Mouse (Mus musculus): ENCODE data around the gene Mfn1. TPM values are rescaled to one million over a fixed set of nuclear protein-coding genes. Genes with fewer than 3 reads are reported as not detected.

The Mfn1 gene
- polyA plus RNA-seq, 1 experiment from 2014 or later, result 36.2 TPM

DNA sequence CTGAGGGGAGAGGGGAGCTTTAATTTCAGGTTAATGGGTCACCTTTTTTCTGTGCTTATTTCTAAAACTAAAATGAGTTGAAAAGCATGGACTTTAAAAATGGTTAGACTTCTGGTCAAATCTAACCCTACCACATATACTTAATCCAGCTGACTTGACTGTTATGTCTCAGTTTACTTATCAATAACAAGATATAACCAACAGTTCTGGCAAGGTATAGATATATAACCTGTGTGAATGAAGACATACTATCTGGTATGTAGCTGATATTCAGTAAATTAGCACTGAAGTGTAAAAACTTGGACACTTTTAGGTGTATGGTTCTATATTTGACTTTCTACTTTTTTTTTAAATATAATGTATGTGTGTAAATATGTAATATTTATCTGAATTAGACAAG is 15.7 kb upstream of the Mfn1 start:
- Histone ChIP-seq H3K4me1 (peaks cover 7% of the 10 kb centered on the region; the same call in 1 of the 2 replicates), H3K9me3 (no peaks in the 10 kb centered on the region), H3K36me3 (peaks cover 12% of the 10 kb centered on the region; the same call in 1 of the 2 replicates), H3K27me3 (replicated peaks) (no peaks in the 10 kb centered on the region), H3K4me2 (no peak overlapping the region), H3K9ac (no peak overlapping the region), H3K27ac (no peak overlapping the region), H3K4me3 (replicated peaks) (no peak overlapping the region)
- no peak for ATAC-seq (ENCODE audit: insufficient read depth, low FRiP score, low read depth)

DNA sequence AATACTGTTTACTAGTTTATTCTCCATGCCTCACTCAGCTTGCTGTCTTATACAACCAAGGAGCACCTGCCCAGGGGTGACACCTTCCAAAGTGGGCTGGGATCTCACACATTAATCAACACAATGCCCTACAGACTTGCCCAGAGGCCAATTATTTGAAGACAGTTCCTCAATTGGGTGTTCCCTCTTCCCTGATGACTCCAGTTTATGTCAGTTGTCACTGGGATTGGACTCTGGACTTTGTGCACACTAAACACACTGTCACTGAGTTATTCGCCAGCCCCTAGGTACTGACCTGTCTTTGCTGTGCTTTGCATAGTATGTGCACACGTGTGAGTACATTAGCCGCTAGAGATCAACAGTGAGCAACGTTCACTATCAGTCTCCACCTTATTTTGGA is 2.1 kb upstream of the Mfn1 start:
- no peak overlapping the region for H3K27ac ChIP-seq
- no peak for ATAC-seq (ENCODE audit: insufficient read depth, low FRiP score, low read depth)
- WGBS, result 82% methylated on average over 4 of the region's 4 CpGs

DNA sequence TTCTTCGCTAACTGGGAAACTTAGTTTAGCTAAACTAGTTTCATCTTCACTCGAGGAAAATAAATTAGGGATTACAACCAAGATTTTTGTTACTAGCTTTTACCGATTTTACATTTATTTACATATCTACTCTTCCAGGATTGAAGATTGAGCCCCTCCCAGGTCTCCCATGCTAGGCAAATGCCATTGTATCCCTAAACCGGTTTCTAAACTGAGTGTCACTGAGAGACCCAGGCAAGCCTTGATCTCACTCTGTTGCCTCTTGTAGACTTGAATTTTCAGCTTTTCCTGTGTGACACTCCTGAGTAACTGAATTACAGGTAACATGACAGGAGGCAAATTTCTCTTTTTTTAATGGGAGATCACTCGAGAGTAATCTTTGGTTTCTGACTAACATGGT is 776 bp downstream of the Mfn1 start:
- WGBS, result 9% methylated on average over 5 of the region's 5 CpGs
- Histone ChIP-seq H3K4me2 (peak overlapping the region; percentile 58), H3K4me3 (replicated peaks) (peak overlapping the region; percentile 86), H3K36me3 (peaks cover 14% of the 10 kb centered on the region; the same call in 1 of the 2 replicates), H3K27me3 (replicated peaks) (no peaks in the 10 kb centered on the region), H3K9me3 (no peaks in the 10 kb centered on the region), H3K27ac (no peak overlapping the region), H3K4me1 (no peaks in the 10 kb centered on the region), H3K9ac (peak overlapping the region; percentile 76; the same call in 1 of the 2 replicates)
- ATAC-seq (ENCODE audit: insufficient read depth, low FRiP score, low read depth), result no peak

More for the DNA sequence above, 2.1 kb upstream of the Mfn1 start:
- Histone ChIP-seq H3K4me1 (no peaks in the 10 kb centered on the region), H3K36me3 (peaks cover 7% of the 10 kb centered on the region; the same call in 1 of the 2 replicates), H3K27me3 (replicated peaks) (no peaks in the 10 kb centered on the region), H3K4me3 (replicated peaks) (no peak overlapping the region), H3K9ac (no peak overlapping the region), H3K9me3 (no peaks in the 10 kb centered on the region), H3K4me2 (no peak overlapping the region)

DNA sequence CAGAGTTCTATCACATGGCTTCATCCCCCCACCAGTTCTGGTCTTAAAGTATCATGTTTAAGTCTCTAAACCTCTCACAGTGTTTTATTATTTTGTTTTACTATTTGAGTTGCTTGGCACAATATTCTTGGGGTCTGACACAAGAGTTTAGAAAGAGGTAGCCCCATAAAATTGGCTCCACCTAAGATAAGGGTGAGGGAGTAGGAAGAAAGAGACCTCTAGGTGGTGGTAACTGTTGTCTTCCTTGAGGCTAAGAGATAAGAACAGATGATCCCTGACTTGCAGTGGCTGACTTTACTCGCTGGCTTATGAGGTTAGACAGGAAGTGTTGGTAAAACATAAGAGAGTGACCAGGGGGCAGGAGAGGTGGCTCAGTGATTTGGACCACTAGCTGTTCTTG is 6.4 kb downstream of the Mfn1 start:
- Histone ChIP-seq H3K36me3 (peaks cover 25% of the 10 kb centered on the region), H3K4me2 (no peak overlapping the region), H3K4me1 (no peaks in the 10 kb centered on the region), H3K4me3 (replicated peaks) (no peak overlapping the region), H3K9me3 (no peaks in the 10 kb centered on the region), H3K27me3 (replicated peaks) (no peaks in the 10 kb centered on the region), H3K9ac (no peak overlapping the region), H3K27ac (no peak overlapping the region)
- ATAC-seq (ENCODE audit: insufficient read depth, low FRiP score, low read depth), result no peak
- WGBS, result 61% methylated on average over 1 of the region's 1 CpGs

DNA sequence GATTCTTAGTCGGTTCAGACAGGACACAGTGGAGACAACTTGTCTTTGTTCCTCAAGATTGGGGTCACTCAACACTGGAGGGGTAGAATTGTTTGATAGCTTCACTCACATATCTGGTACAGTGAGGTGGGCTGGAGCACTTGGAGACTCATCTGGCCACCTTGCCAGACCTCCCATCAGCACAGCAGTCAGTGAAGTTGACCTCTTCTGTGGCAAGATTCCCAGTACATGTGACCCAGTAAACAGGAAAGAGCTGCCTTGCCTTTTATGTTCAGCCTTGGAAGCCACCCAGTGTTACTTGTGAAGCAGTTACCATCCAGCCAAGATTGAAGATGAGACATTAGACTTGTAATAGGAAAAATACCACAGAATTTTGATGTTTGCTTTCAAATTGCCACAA is 8.3 kb downstream of the Mfn1 start:
- Histone ChIP-seq H3K27me3 (replicated peaks) (no peaks in the 10 kb centered on the region), H3K4me1 (no peaks in the 10 kb centered on the region), H3K9me3 (no peaks in the 10 kb centered on the region), H3K9ac (no peak overlapping the region), H3K27ac (no peak overlapping the region), H3K4me3 (replicated peaks) (no peak overlapping the region), H3K36me3 (peaks cover 22% of the 10 kb centered on the region), H3K4me2 (no peak overlapping the region)
- 91% methylated on average over 1 of the region's 1 CpGs for WGBS
- ATAC-seq (ENCODE audit: insufficient read depth, low FRiP score, low read depth), result no peak

DNA sequence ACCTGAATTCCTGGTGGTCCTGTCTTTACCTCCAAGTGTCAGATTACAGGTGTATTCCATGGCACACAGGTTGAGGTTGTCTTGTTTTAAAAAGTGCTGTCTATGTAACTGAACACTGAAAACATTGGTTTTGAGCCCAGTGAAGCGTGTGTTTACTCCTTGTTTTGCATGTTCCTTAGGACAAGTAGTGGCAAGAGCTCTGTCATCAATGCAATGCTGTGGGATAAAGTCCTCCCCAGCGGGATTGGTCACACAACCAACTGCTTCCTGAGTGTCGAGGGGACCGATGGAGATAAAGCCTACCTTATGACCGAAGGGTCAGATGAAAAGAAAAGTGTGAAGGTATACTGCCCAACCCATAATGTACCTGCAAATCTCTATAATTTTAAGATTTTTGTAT is 8.8 kb downstream of the Mfn1 start:
- Histone ChIP-seq H3K36me3 (peaks cover 22% of the 10 kb centered on the region), H3K4me2 (no peak overlapping the region)
- WGBS, result 91% methylated on average over 5 of the region's 5 CpGs

DNA sequence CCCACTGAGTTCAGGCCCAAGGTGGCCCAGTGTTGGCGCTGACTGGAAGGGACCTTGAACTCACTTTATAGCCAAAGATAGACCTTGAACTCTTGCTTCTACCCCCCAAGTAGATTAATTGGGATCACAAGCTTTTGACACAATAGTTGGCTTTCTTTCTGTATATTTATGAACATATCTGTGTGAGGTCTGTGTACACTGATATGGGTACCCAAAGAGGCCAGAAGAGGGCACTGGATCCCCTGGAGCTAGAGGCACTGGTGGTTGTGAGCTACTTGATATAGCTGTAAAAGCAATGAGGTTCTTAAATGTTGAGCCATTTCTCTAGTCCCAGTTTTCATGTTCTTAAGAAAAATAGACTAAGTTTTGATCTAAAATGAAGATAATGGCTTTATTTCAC is 23.8 kb downstream of the Mfn1 start:
- H3K27me3 ChIP-seq (replicated peaks), result no peaks in the 10 kb centered on the region
- WGBS, result 97% methylated on average over 1 of the region's 1 CpGs
- no peak for ATAC-seq (ENCODE audit: insufficient read depth, low FRiP score, low read depth)
- no peaks in the 10 kb centered on the region for H3K9me3 ChIP-seq
- no peaks in the 10 kb centered on the region for H3K4me1 ChIP-seq
- peaks cover 28% of the 10 kb centered on the region; the same call in 1 of the 2 replicates for H3K36me3 ChIP-seq
- H3K27ac ChIP-seq, result no peak overlapping the region
- no peak overlapping the region for H3K9ac ChIP-seq
- no peak overlapping the region for H3K4me2 ChIP-seq
- H3K4me3 ChIP-seq (replicated peaks), result no peak overlapping the region

More for the DNA sequence above, 8.8 kb downstream of the Mfn1 start:
- no peak for ATAC-seq (ENCODE audit: insufficient read depth, low FRiP score, low read depth)
- no peaks in the 10 kb centered on the region for H3K9me3 ChIP-seq
- no peak overlapping the region for H3K9ac ChIP-seq
- no peaks in the 10 kb centered on the region for H3K4me1 ChIP-seq
- H3K27ac ChIP-seq, result no peak overlapping the region
- no peaks in the 10 kb centered on the region for H3K27me3 ChIP-seq (replicated peaks)
- H3K4me3 ChIP-seq (replicated peaks), result no peak overlapping the region

DNA sequence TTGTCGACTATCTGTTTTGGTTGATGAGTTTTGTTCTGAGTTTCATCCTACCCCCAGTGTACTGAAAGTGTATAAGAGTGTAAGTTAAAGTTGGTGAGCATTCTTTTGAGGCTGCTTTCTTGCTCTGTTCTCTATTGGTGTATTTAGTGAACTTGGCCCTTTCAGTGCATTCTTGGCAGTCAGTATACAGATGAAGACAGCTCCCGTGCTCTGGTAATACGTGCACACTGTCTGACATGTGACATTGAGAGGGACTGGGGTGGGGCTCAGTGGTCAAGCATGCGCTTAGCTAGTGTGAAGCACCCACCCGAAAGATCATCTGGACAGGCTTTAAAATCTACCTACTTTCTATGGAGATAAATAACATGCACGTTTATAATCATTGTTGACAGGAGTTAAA is 34.1 kb downstream of the Mfn1 start:
- ATAC-seq (ENCODE audit: insufficient read depth, low FRiP score, low read depth), result no peak
- Histone ChIP-seq H3K27ac (no peak overlapping the region), H3K9me3 (no peaks in the 10 kb centered on the region), H3K9ac (no peak overlapping the region), H3K27me3 (replicated peaks) (no peaks in the 10 kb centered on the region), H3K4me3 (replicated peaks) (no peak overlapping the region), H3K4me1 (no peaks in the 10 kb centered on the region), H3K4me2 (no peak overlapping the region), H3K36me3 (peaks cover 24% of the 10 kb centered on the region; the same call in 1 of the 2 replicates)
- 89% methylated on average over 6 of the region's 6 CpGs for WGBS

DNA sequence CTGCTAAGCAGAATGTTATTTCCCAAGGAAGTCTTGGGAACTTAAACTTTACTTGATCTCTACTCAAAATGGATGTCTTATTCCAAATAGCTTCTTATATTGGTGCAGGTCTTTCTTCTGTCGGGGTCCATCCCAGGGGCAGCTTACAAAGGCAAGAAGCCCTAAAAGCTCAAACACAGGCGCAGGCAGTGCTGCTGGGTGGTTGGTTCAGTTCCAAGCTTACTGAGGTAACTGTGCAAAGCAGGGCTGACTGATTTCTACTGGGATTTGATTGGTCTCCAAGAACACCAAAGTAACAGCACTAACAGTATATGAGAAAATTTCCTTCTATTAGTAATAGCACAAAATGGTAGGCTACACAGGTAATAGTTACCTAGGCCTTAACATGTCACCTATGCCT is 43.8 kb downstream of the Mfn1 start:
- no peak overlapping the region for H3K4me3 ChIP-seq (replicated peaks)
- no peaks in the 10 kb centered on the region for H3K9me3 ChIP-seq
- no peak overlapping the region for H3K4me2 ChIP-seq
- peaks cover 35% of the 10 kb centered on the region for H3K36me3 ChIP-seq
- WGBS, result 90% methylated on average over 2 of the region's 2 CpGs
- no peaks in the 10 kb centered on the region for H3K27me3 ChIP-seq (replicated peaks)
- no peak overlapping the region for H3K9ac ChIP-seq
- H3K27ac ChIP-seq, result no peak overlapping the region
- no peak for ATAC-seq (ENCODE audit: insufficient read depth, low FRiP score, low read depth)
- H3K4me1 ChIP-seq, result no peaks in the 10 kb centered on the region

DNA sequence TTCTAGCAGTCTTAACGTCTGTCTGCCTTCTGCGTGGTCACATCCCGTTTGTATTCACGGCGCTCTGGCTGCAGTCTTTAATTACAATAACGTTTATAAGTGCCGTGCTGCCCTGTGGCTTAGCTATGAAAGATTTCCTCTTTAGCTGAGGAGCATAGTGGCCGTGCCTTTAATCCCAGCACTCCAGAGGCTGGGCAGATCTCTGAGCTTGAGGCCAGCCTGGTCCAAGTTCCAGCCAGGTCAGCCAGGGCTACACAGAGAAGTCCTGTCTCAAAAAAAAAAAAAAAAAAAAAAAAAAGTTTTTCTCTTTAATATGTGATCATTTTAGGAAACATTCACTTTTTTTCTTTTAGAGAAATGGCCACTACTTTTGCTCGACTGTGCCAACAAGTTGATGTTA is 44.6 kb downstream of the Mfn1 start:
- Histone ChIP-seq H3K4me1 (no peaks in the 10 kb centered on the region), H3K9ac (no peak overlapping the region), H3K27me3 (replicated peaks) (no peaks in the 10 kb centered on the region), H3K9me3 (no peaks in the 10 kb centered on the region), H3K36me3 (peaks cover 29% of the 10 kb centered on the region), H3K4me3 (replicated peaks) (no peak overlapping the region), H3K27ac (no peak overlapping the region), H3K4me2 (no peak overlapping the region)
- ATAC-seq (ENCODE audit: insufficient read depth, low FRiP score, low read depth), result no peak
- 55% methylated on average over 9 of the region's 9 CpGs for WGBS

DNA sequence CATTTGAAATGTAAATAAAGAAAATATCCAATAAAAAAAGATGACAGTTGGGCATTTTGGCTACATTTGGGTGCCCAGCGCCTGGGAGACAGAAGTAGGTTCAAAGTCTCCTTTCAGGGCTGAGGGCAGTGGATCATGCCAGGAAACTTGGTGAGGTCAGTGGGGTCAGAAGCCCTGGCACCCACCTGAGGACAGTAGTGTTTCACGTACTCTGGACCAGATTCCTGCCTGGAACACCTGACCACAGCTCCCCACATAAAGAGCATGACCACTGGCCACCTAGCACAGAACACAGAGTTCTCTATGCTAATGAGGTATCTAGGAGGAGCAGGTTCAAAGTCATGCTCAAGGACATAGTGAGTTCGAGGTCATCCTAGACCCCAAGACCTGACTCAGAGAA is 45.9 kb downstream of the Mfn1 start:
- no peaks in the 10 kb centered on the region for H3K4me1 ChIP-seq
- no peak overlapping the region for H3K27ac ChIP-seq
- H3K36me3 ChIP-seq, result peaks cover 21% of the 10 kb centered on the region; the same call in 1 of the 2 replicates
- H3K27me3 ChIP-seq (replicated peaks), result no peaks in the 10 kb centered on the region
- 94% methylated on average over 3 of the region's 3 CpGs for whole genome bisulfite sequencing
- no peak overlapping the region for H3K4me2 ChIP-seq
- H3K9ac ChIP-seq, result no peak overlapping the region
- no peak overlapping the region for H3K4me3 ChIP-seq (replicated peaks)
- ATAC-seq (ENCODE audit: insufficient read depth, low FRiP score, low read depth), result no peak
- H3K9me3 ChIP-seq, result no peaks in the 10 kb centered on the region

DNA sequence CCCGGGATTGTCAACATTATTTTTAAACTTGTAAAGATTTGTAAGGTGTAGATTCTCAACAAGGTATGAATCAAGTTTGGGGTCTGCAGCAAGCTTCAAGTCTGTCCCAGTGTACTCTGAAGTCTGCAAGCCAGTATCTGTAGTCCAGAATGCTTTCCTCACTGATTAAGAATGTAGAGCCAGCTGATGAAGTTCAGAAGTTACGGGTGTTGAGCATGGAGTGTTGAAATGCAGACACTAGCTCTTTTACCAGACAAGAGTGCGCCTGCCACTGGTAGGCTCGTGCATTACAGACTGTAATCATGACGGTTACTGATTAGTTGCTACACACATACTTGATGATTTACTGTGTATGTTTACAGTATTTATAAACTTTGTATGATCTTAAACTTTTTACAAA is 49.5 kb downstream of the Mfn1 start:
- no peak overlapping the region for H3K27ac ChIP-seq
- no peak overlapping the region for H3K4me2 ChIP-seq
- peaks cover 28% of the 10 kb centered on the region for H3K36me3 ChIP-seq
- H3K9me3 ChIP-seq, result no peaks in the 10 kb centered on the region
- no peaks in the 10 kb centered on the region for H3K4me1 ChIP-seq
- no peak for ATAC-seq (ENCODE audit: insufficient read depth, low FRiP score, low read depth)
- no peak overlapping the region for H3K4me3 ChIP-seq (replicated peaks)
- 87% methylated on average over 5 of the region's 5 CpGs for WGBS
- no peaks in the 10 kb centered on the region for H3K27me3 ChIP-seq (replicated peaks)
- H3K9ac ChIP-seq, result no peak overlapping the region

DNA sequence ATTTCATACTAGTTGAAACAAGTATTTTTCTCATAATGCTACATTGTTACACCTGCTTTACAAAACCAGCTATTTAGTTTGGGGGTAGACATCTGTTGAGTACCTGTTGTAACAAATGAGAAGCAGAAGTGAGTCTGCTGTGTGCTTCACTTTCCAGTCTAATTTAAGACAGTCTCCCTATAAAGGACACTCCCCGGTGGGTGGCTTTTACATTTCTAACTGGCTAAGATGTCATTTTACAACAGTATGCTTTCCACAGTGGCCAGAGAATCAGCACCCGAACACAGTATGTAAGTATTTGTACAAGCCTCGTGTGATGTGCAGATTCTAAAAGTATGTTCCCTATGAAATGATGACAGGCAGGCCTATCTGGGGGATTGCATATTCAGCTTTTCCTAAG is 51.5 kb downstream of the Mfn1 start:
- 82% methylated on average over 3 of the region's 3 CpGs for WGBS
- Histone ChIP-seq H3K36me3 (peaks cover 25% of the 10 kb centered on the region), H3K4me2 (no peak overlapping the region), H3K4me3 (replicated peaks) (no peak overlapping the region), H3K4me1 (no peaks in the 10 kb centered on the region), H3K27ac (no peak overlapping the region), H3K9ac (no peak overlapping the region), H3K9me3 (no peaks in the 10 kb centered on the region), H3K27me3 (replicated peaks) (no peaks in the 10 kb centered on the region)
- no peak for ATAC-seq (ENCODE audit: insufficient read depth, low FRiP score, low read depth)
